Mouse (Mus musculus): ENCODE data around the gene Dgcr8.

Dgcr8 gene

GRCm38 (mm10) chr16:18220856-18221542, 68.0 kb downstream of the Dgcr8 start:
- in situ Hi-C loops (cut with MseI, MboI): no loop called here

GRCm38 (mm10) chr16:18220001-18220400, 69.0 kb downstream of the Dgcr8 start:
- in situ Hi-C loops (cut with MseI, MboI): no loop called here

GRCm38 (mm10) chr16:18218580-18218996, 70.5 kb downstream of the Dgcr8 start:
- in situ Hi-C loops (cut with MseI, MboI): no loop called here

GRCm38 (mm10) chr16:18217579-18217978, 71.5 kb downstream of the Dgcr8 start, which contains the start of gene Ccdc188:
Ccdc188 (plus strand) TSS chr16:18217879.
- in situ Hi-C loops (cut with MseI, MboI): no loop called here

GRCm38 (mm10) chr16:18214858-18215257, 74.2 kb downstream of the Dgcr8 start:
- in situ Hi-C loops (cut with MseI, MboI): loop anchor here (5.0 kb wide), 3 partner anchors 38 to 103 kb away; no protein-coding TSS in a partner anchor

GRCm38 (mm10) chr16:18213689-18214088, 75.4 kb downstream of the Dgcr8 start:
- in situ Hi-C loops (cut with MseI, MboI): loop anchor here (5.0 kb wide), 3 partner anchors 36 to 101 kb away; no protein-coding TSS in a partner anchor

GRCm38 (mm10) chr16:18211417-18212171, 77.5 kb downstream of the Dgcr8 start:
- in situ Hi-C loops (cut with MseI, MboI): loop anchor here (5.0 kb wide), 3 partner anchors 34 to 99 kb away; no protein-coding TSS in a partner anchor

- in situ Hi-C loops (cut with MseI, MboI): loop anchor here (5.0 kb wide), 3 partner anchors 34 to 99 kb away; no protein-coding TSS in a partner anchor
These were observed 78.2 kb downstream of the Dgcr8 start for GRCm38 (mm10) chr16:18210701-18211416.
